Mouse (Mus musculus): ENCODE measurements at regions not wholly inside any gene's neighbourhood (a gene's known extent, or its start where the extent isn't known, plus 50 kb on each side); places are given as distances from the start of the nearest gene placed in this dataset.

DNA sequence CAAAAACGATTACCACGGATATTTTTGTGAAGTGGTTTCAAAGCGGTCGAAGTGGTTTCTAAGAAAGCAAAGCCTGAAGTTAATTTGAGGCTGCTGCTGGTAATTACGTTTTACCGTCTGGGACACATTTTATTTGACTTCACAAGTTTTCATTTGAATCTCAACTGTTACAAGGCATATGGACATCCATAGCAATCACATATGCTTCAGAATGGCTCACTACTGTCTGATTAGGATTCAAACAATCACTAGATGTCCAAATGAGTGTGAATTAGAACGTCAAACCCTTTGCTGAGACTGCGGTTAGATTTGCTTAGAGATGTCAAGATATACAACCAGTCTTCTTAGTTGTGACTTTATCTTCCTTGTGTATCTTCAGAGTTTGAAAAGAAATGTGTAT, 1577.1 kb downstream of the Grik2 start:
- H3K36me3 ChIP-seq (ENCODE audit: control insufficient read depth, insufficient read depth, low read length): no peaks in the 10 kb centered on the region
- H3K4me1 ChIP-seq (ENCODE audit: control insufficient read depth, insufficient read depth, low read length): no peaks in the 10 kb centered on the region
- DNase-seq (ENCODE audit: low spot score): peak; percentile 6
- no peak overlapping the region for H3K4me2 ChIP-seq (ENCODE audit: low read depth, low read length)
- no peaks in the 10 kb centered on the region for H3K27me3 ChIP-seq (replicated peaks; ENCODE audit: control insufficient read depth, insufficient read depth, low read length)
- no peak overlapping the region for H3K4me3 ChIP-seq (ENCODE audit: low read depth, low read length)
- no peak overlapping the region for H3K9ac ChIP-seq (ENCODE audit: low read depth, low read length)
- no peak for ATAC-seq (ENCODE audit: low read depth)
- H3K27ac ChIP-seq (replicated peaks; ENCODE audit: low read depth, low read length): no peak overlapping the region
- 56% methylated on average over 8 of the region's 8 CpGs for WGBS
- no peaks in the 10 kb centered on the region for H3K9me3 ChIP-seq (ENCODE audit: control insufficient read depth, low read length)
